Mouse (Mus musculus): ENCODE results near the gene Rab24. TPM values are rescaled to one million over a fixed set of nuclear protein-coding genes. Genes with fewer than 3 reads are reported as not detected.

The Rab24 gene
- polyA plus RNA-seq, 1 experiment from 2014 or later = 104 TPM

- 56% methylated on average over 4 of the region's 4 CpGs for WGBS
- Histone ChIP-seq H3K4me3 (no peak overlapping the region), H3K4me1 (peaks cover 54% of the 10 kb centered on the region), H3K27me3 (no peaks in the 10 kb centered on the region), H3K36me3 (peaks cover 41% of the 10 kb centered on the region), H3K9ac (0 out of 2 replicates have a peak overlapping the region, but pooled peaks have one; percentile 8), H3K4me2 (replicated peaks) (peak overlapping the region; percentile 88; the same call in 1 of the 2 replicates), H3K9me3 (no peaks in the 10 kb centered on the region), H3K27ac (no peak overlapping the region)
- ATAC-seq (ENCODE audit: low FRiP score, low read depth) = no peak
Measured at GRCm38 (mm10) chr13:55327169-55327568, 5.4 kb upstream of the Rab24 start.

GRCm38 (mm10) chr13:55325596-55325995 lies 3.9 kb upstream of the Rab24 start:
- H3K4me1 ChIP-seq = peaks cover 54% of the 10 kb centered on the region
- no peak overlapping the region for H3K4me2 ChIP-seq (replicated peaks)
- 86% methylated on average over 11 of the region's 11 CpGs for WGBS
- no peak overlapping the region for H3K27ac ChIP-seq
- no peaks in the 10 kb centered on the region for H3K27me3 ChIP-seq
- ATAC-seq (ENCODE audit: low FRiP score, low read depth) = no peak
- H3K9ac ChIP-seq = no peak overlapping the region
- peaks cover 42% of the 10 kb centered on the region for H3K36me3 ChIP-seq
- no peak overlapping the region for H3K4me3 ChIP-seq
- H3K9me3 ChIP-seq = no peaks in the 10 kb centered on the region

GRCm38 (mm10) chr13:55322130-55322825 lies 532 bp upstream of the Rab24 start:
- under 1% methylated on average over 31 of the region's 31 CpGs for WGBS

GRCm38 (mm10) chr13:55319931-55320533 lies 1.7 kb downstream of the Rab24 start, which contains the start of gene Prelid1:
Gene Prelid1 (plus strand): TSS chr13:55320500.
- Histone ChIP-seq H3K27ac (no peak within 1 kb of the TSS; the same call in 1 of the 2 replicates), H3K36me3 (peaks cover 72% of the 10 kb centered on the region)
- 77% methylated on average over 4 of the region's 4 CpGs for WGBS

More at GRCm38 (mm10) chr13:55322130-55322825, 532 bp upstream of the Rab24 start:
- Histone ChIP-seq H3K36me3 (peaks cover 73% of the 10 kb centered on the region), H3K4me3 (peak overlapping the region; percentile 96), H3K9me3 (no peaks in the 10 kb centered on the region), H3K27me3 (no peaks in the 10 kb centered on the region), H3K27ac (peak overlapping the region; percentile 81), H3K4me2 (replicated peaks) (peak overlapping the region; percentile 88), H3K9ac (peak overlapping the region; percentile 97), H3K4me1 (peaks cover 36% of the 10 kb centered on the region)
- no peak for ATAC-seq (ENCODE audit: low FRiP score, low read depth)

GRCm38 (mm10) chr13:55318351-55318750 lies 3.4 kb downstream of the Rab24 start:
- peaks cover 23% of the 10 kb centered on the region for H3K4me1 ChIP-seq
- H3K27ac ChIP-seq = no peak overlapping the region
- H3K9me3 ChIP-seq = no peaks in the 10 kb centered on the region
- H3K27me3 ChIP-seq = no peaks in the 10 kb centered on the region
- H3K4me2 ChIP-seq (replicated peaks) = no peak overlapping the region
- no peak for ATAC-seq (ENCODE audit: low FRiP score, low read depth)
- WGBS = 78% methylated on average over 3 of the region's 3 CpGs
- no peak overlapping the region for H3K4me3 ChIP-seq
- H3K9ac ChIP-seq = no peak overlapping the region
- peaks cover 73% of the 10 kb centered on the region for H3K36me3 ChIP-seq

More at GRCm38 (mm10) chr13:55319931-55320533, 1.7 kb downstream of the Rab24 start, which contains the start of gene Prelid1:
- Histone ChIP-seq H3K4me3 (peak within 1 kb of the TSS; percentile 96), H3K9ac (peak within 1 kb of the TSS; percentile 97), H3K27me3 (no peaks in the 10 kb centered on the region), H3K4me1 (peaks cover 32% of the 10 kb centered on the region), H3K9me3 (no peaks in the 10 kb centered on the region), H3K4me2 (replicated peaks) (peak within 1 kb of the TSS; percentile 88)
- no peak for ATAC-seq (ENCODE audit: low FRiP score, low read depth)

GRCm38 (mm10) chr13:55314891-55315412 lies 6.8 kb downstream of the Rab24 start:
- no peak overlapping the region for H3K9ac ChIP-seq
- ATAC-seq (ENCODE audit: low FRiP score, low read depth) = no peak
- peaks cover 2% of the 10 kb centered on the region; the same call in 1 of the 2 replicates for H3K4me1 ChIP-seq
- no peak overlapping the region for H3K27ac ChIP-seq
- H3K36me3 ChIP-seq = peaks cover 95% of the 10 kb centered on the region
- no peaks in the 10 kb centered on the region for H3K27me3 ChIP-seq
- 84% methylated on average over 2 of the region's 2 CpGs for WGBS
- H3K4me2 ChIP-seq (replicated peaks) = no peak overlapping the region
- no peaks in the 10 kb centered on the region for H3K9me3 ChIP-seq
- no peak overlapping the region for H3K4me3 ChIP-seq

GRCm38 (mm10) chr13:55313051-55313450 lies 8.7 kb downstream of the Rab24 start:
- peaks cover 88% of the 10 kb centered on the region for H3K36me3 ChIP-seq
- no peak overlapping the region for H3K4me2 ChIP-seq (replicated peaks)
- no peaks in the 10 kb centered on the region for H3K4me1 ChIP-seq
- H3K9me3 ChIP-seq = no peaks in the 10 kb centered on the region
- H3K27ac ChIP-seq = no peak overlapping the region
- no peak for ATAC-seq (ENCODE audit: low FRiP score, low read depth)
- no peak overlapping the region for H3K9ac ChIP-seq
- H3K4me3 ChIP-seq = no peak overlapping the region
- H3K27me3 ChIP-seq = no peaks in the 10 kb centered on the region
- WGBS = 89% methylated on average over 9 of the region's 9 CpGs

GRCm38 (mm10) chr13:55312028-55312630 lies 9.6 kb downstream of the Rab24 start:
- ATAC-seq (ENCODE audit: low FRiP score, low read depth) = no peak
- Histone ChIP-seq H3K27me3 (no peaks in the 10 kb centered on the region), H3K27ac (no peak overlapping the region), H3K4me3 (no peak overlapping the region), H3K36me3 (peaks cover 88% of the 10 kb centered on the region), H3K4me2 (replicated peaks) (no peak overlapping the region), H3K9me3 (no peaks in the 10 kb centered on the region), H3K9ac (no peak overlapping the region), H3K4me1 (no peaks in the 10 kb centered on the region)
- 89% methylated on average over 8 of the region's 8 CpGs for WGBS

- H3K4me3 ChIP-seq = no peak overlapping the region
- 89% methylated on average over 5 of the region's 5 CpGs for WGBS
- peaks cover 91% of the 10 kb centered on the region for H3K36me3 ChIP-seq
- no peak overlapping the region for H3K4me2 ChIP-seq (replicated peaks)
- no peaks in the 10 kb centered on the region for H3K9me3 ChIP-seq
- no peaks in the 10 kb centered on the region for H3K27me3 ChIP-seq
- no peak for ATAC-seq (ENCODE audit: low FRiP score, low read depth)
- no peak overlapping the region for H3K9ac ChIP-seq
- no peak overlapping the region for H3K27ac ChIP-seq
- no peaks in the 10 kb centered on the region for H3K4me1 ChIP-seq
Measured at GRCm38 (mm10) chr13:55300913-55301312, 20.8 kb downstream of the Rab24 start.

GRCm38 (mm10) chr13:55296760-55297159 lies 25.0 kb downstream of the Rab24 start:
- Histone ChIP-seq H3K36me3 (peaks cover 92% of the 10 kb centered on the region), H3K27me3 (no peaks in the 10 kb centered on the region), H3K9me3 (no peaks in the 10 kb centered on the region), H3K9ac (no peak overlapping the region), H3K4me2 (replicated peaks) (no peak overlapping the region), H3K4me1 (no peaks in the 10 kb centered on the region), H3K4me3 (no peak overlapping the region), H3K27ac (no peak overlapping the region)
- 87% methylated on average over 1 of the region's 1 CpGs for WGBS
- ATAC-seq (ENCODE audit: low FRiP score, low read depth) = no peak

- Histone ChIP-seq H3K9ac (no peak overlapping the region), H3K36me3 (peaks cover 85% of the 10 kb centered on the region), H3K27me3 (no peaks in the 10 kb centered on the region), H3K4me3 (no peak overlapping the region), H3K27ac (no peak overlapping the region), H3K4me2 (replicated peaks) (no peak overlapping the region), H3K9me3 (no peaks in the 10 kb centered on the region), H3K4me1 (no peaks in the 10 kb centered on the region)
- WGBS = 81% methylated on average over 3 of the region's 3 CpGs
- ATAC-seq (ENCODE audit: low FRiP score, low read depth) = no peak
Measured at GRCm38 (mm10) chr13:55288854-55289253, 32.9 kb downstream of the Rab24 start.

GRCm38 (mm10) chr13:55277646-55278045 lies 44.1 kb downstream of the Rab24 start:
- no peak overlapping the region for H3K9ac ChIP-seq
- H3K36me3 ChIP-seq = peaks cover 72% of the 10 kb centered on the region
- WGBS = 93% methylated on average over 5 of the region's 5 CpGs
- no peak for ATAC-seq (ENCODE audit: low FRiP score, low read depth)
- no peak overlapping the region for H3K27ac ChIP-seq
- no peak overlapping the region for H3K4me2 ChIP-seq (replicated peaks)
- no peaks in the 10 kb centered on the region for H3K4me1 ChIP-seq
- no peak overlapping the region for H3K4me3 ChIP-seq
- no peaks in the 10 kb centered on the region for H3K9me3 ChIP-seq
- no peaks in the 10 kb centered on the region for H3K27me3 ChIP-seq
